Mouse (Mus musculus) hindbrain, embryonic 16.5 days (tissue): ENCODE measurements around the gene Ube2j2. TPM values are rescaled to one million over a fixed set of nuclear protein-coding genes. Genes with fewer than 3 reads are reported as not detected.

Source experiments
- ATAC-seq: fragments of 200-750 bp; cut with Nextera tagmentation; 2 replicates; pipeline ENCODE4 v1.8.0; 2017; ENCODE audit warnings: moderate TSS enrichment, moderate library complexity
- H3K27ac ChIP-seq: fragments of 300-500 bp; sonication (generic); 2 replicates; pipeline ENCODE4 v1.5.1; 2014; ENCODE audit warnings: low read depth, mild to moderate bottlenecking, control low read depth, low read length, moderate library complexity
- H3K27me3 ChIP-seq: fragments of 300-500 bp; sonication (generic); replicated peaks from 2 replicates; pipeline ENCODE4 v1.6.1; 2014; ENCODE audit warnings: low read length; ENCODE audit not compliant: control insufficient read depth, insufficient read depth
- H3K36me3 ChIP-seq: fragments of 300-500 bp; sonication (generic); 2 replicates; pipeline ENCODE4 v1.6.1; 2014; ENCODE audit warnings: mild to moderate bottlenecking, low read length, moderate library complexity, mixed read lengths; ENCODE audit not compliant: control insufficient read depth, insufficient read depth
- H3K4me1 ChIP-seq: fragments of 300-500 bp; sonication (generic); 2 replicates; pipeline ENCODE4 v1.6.1; 2014; ENCODE audit warnings: low read depth, low read length; ENCODE audit not compliant: control insufficient read depth, insufficient read depth
- H3K4me2 ChIP-seq: fragments of 300-500 bp; sonication (generic); 2 replicates; pipeline ENCODE4 v1.6.1; 2014; ENCODE audit warnings: mild to moderate bottlenecking, low read length, control low read depth, moderate library complexity
- H3K4me3 ChIP-seq: fragments of 300-500 bp; sonication (generic); 2 replicates; pipeline ENCODE4 v1.5.1; 2014; ENCODE audit warnings: mild to moderate bottlenecking, low read length, control low read depth, moderate library complexity
- H3K9ac ChIP-seq: fragments of 300-500 bp; sonication (generic); 2 replicates; pipeline ENCODE4 v1.6.1; 2014; ENCODE audit warnings: low read depth, mild to moderate bottlenecking, control low read depth, low read length, moderate library complexity
- H3K9me3 ChIP-seq: fragments of 300-500 bp; sonication (generic); 2 replicates; pipeline ENCODE4 v1.6.1; 2014; ENCODE audit warnings: mild to moderate bottlenecking, low read length, moderate library complexity; ENCODE audit not compliant: control insufficient read depth
- WGBS: fragments of 180-500 bp; shearing (Covaris S2); extraction: QIAGEN DNeasy Blood & Tissue Kit; methylation state at CpG from one replicate; pipeline ENCODE4 v1.1.7; 2014; 5-methylcytosine and 5-hydroxymethylcytosine counted together
- polyA plus RNA-seq: library from polyadenylated mRNA; unstranded; fragments of >200 nt; fragmentation: Nextera tagmentation; extraction: Ambion mirVana; gene quantifications from 2 replicates; pipeline ENCODE4 v1.2.1, GENCODE M21; 2015

The Ube2j2 gene
- 97.6 and 98.8 TPM in 2 replicates for polyA plus RNA-seq

GRCm38 (mm10) chr4:155943534-155944249 is at the start of gene Ube2j2:
Gene Ube2j2, plus strand, starts transcription at chr4:155943831.
- peak within 1 kb of the TSS; percentile 92 for H3K27ac ChIP-seq
- H3K4me2 ChIP-seq: peak within 1 kb of the TSS; percentile 96
- WGBS: under 1% methylated on average over 46 of the region's 85 CpGs
- peak within 1 kb of the TSS; percentile 96 for H3K4me3 ChIP-seq
- peak; percentile 99 for ATAC-seq
- no peaks in the 10 kb centered on the region for H3K27me3 ChIP-seq
- peaks cover 21% of the 10 kb centered on the region for H3K4me1 ChIP-seq
- H3K36me3 ChIP-seq: peaks cover 10% of the 10 kb centered on the region
- no peaks in the 10 kb centered on the region for H3K9me3 ChIP-seq
- H3K9ac ChIP-seq: peak within 1 kb of the TSS; percentile 89

GRCm38 (mm10) chr4:155894311-155894881 is 49.2 kb upstream of the Ube2j2 start:
- Histone ChIP-seq H3K27ac (peak overlapping the region; percentile 63), H3K4me1 (peaks cover 41% of the 10 kb centered on the region), H3K36me3 (peaks cover 21% of the 10 kb centered on the region), H3K4me3 (peak overlapping the region; percentile 97), H3K27me3 (no peaks in the 10 kb centered on the region), H3K4me2 (peak overlapping the region; percentile 93), H3K9ac (peak overlapping the region; percentile 94), H3K9me3 (no peaks in the 10 kb centered on the region)
- WGBS: 14% methylated on average over 8 of the region's 8 CpGs
- ATAC-seq: no peak

GRCm38 (mm10) chr4:155895216-155895615 is 48.4 kb upstream of the Ube2j2 start:
- H3K4me3 ChIP-seq: peak overlapping the region; percentile 97
- peaks cover 37% of the 10 kb centered on the region for H3K4me1 ChIP-seq
- ATAC-seq: no peak
- H3K36me3 ChIP-seq: peaks cover 29% of the 10 kb centered on the region
- H3K9me3 ChIP-seq: no peaks in the 10 kb centered on the region
- peak overlapping the region; percentile 93 for H3K4me2 ChIP-seq
- H3K27me3 ChIP-seq: no peaks in the 10 kb centered on the region
- H3K9ac ChIP-seq: 0 out of 2 replicates have a peak overlapping the region, but pooled peaks have one; percentile 16
- peak overlapping the region; percentile 44; the same call in 1 of the 2 replicates for H3K27ac ChIP-seq
- WGBS: 34% methylated on average over 6 of the region's 6 CpGs

- Histone ChIP-seq H3K27me3 (no peaks in the 10 kb centered on the region), H3K4me1 (peaks cover 31% of the 10 kb centered on the region), H3K27ac (no peak overlapping the region), H3K9ac (no peak overlapping the region), H3K4me3 (no peak overlapping the region), H3K4me2 (peak overlapping the region; percentile 93), H3K9me3 (no peaks in the 10 kb centered on the region), H3K36me3 (peaks cover 34% of the 10 kb centered on the region)
- no peak for ATAC-seq
- 94% methylated on average over 4 of the region's 4 CpGs for WGBS
Observed at GRCm38 (mm10) chr4:155895826-155896225, 47.8 kb upstream of the Ube2j2 start.

- Histone ChIP-seq H3K27ac (no peak overlapping the region), H3K4me2 (no peak overlapping the region), H3K36me3 (peaks cover 40% of the 10 kb centered on the region), H3K4me3 (no peak overlapping the region), H3K9ac (no peak overlapping the region), H3K9me3 (no peaks in the 10 kb centered on the region), H3K27me3 (no peaks in the 10 kb centered on the region), H3K4me1 (peaks cover 31% of the 10 kb centered on the region)
- 98% methylated on average over 12 of the region's 12 CpGs for WGBS
- no peak for ATAC-seq
Observed at GRCm38 (mm10) chr4:155896461-155896860, 47.2 kb upstream of the Ube2j2 start.

GRCm38 (mm10) chr4:155898318-155898717 is 45.3 kb upstream of the Ube2j2 start:
- 98% methylated on average over 2 of the region's 2 CpGs for WGBS
- no peaks in the 10 kb centered on the region for H3K9me3 ChIP-seq
- H3K9ac ChIP-seq: no peak overlapping the region
- H3K36me3 ChIP-seq: peaks cover 57% of the 10 kb centered on the region
- H3K27me3 ChIP-seq: no peaks in the 10 kb centered on the region
- H3K27ac ChIP-seq: no peak overlapping the region
- peaks cover 25% of the 10 kb centered on the region for H3K4me1 ChIP-seq
- no peak for ATAC-seq
- H3K4me3 ChIP-seq: no peak overlapping the region
- H3K4me2 ChIP-seq: no peak overlapping the region

GRCm38 (mm10) chr4:155899355-155899754 is 44.3 kb upstream of the Ube2j2 start:
- 96% methylated on average over 7 of the region's 7 CpGs for WGBS
- no peaks in the 10 kb centered on the region for H3K27me3 ChIP-seq
- ATAC-seq: no peak

GRCm38 (mm10) chr4:155901205-155901604 is 42.4 kb upstream of the Ube2j2 start:
- Histone ChIP-seq H3K9ac (no peak overlapping the region), H3K4me2 (no peak overlapping the region), H3K4me3 (no peak overlapping the region), H3K27me3 (no peaks in the 10 kb centered on the region), H3K27ac (no peak overlapping the region; the same call in 1 of the 2 replicates), H3K4me1 (no peaks in the 10 kb centered on the region), H3K36me3 (peaks cover 78% of the 10 kb centered on the region), H3K9me3 (no peaks in the 10 kb centered on the region)
- peak; percentile 67 for ATAC-seq
- 62% methylated on average over 3 of the region's 3 CpGs for WGBS

More at GRCm38 (mm10) chr4:155899355-155899754, 44.3 kb upstream of the Ube2j2 start:
- peaks cover 67% of the 10 kb centered on the region for H3K36me3 ChIP-seq
- H3K4me1 ChIP-seq: peaks cover 14% of the 10 kb centered on the region
- H3K27ac ChIP-seq: no peak overlapping the region
- H3K9me3 ChIP-seq: no peaks in the 10 kb centered on the region
- no peak overlapping the region for H3K4me3 ChIP-seq
- H3K4me2 ChIP-seq: no peak overlapping the region
- no peak overlapping the region for H3K9ac ChIP-seq

GRCm38 (mm10) chr4:155903246-155903645 is 40.4 kb upstream of the Ube2j2 start:
- H3K4me2 ChIP-seq: no peak overlapping the region
- no peaks in the 10 kb centered on the region for H3K9me3 ChIP-seq
- H3K27ac ChIP-seq: no peak overlapping the region
- H3K4me3 ChIP-seq: no peak overlapping the region
- H3K4me1 ChIP-seq: no peaks in the 10 kb centered on the region
- H3K36me3 ChIP-seq: peaks cover 76% of the 10 kb centered on the region
- ATAC-seq: no peak
- 98% methylated on average over 13 of the region's 13 CpGs for WGBS
- no peaks in the 10 kb centered on the region for H3K27me3 ChIP-seq
- H3K9ac ChIP-seq: no peak overlapping the region
